Mouse (Mus musculus) midbrain, embryonic 13.5 days (tissue): ENCODE results near the gene Ttc25. TPM values are rescaled to one million over a fixed set of nuclear protein-coding genes. Genes with fewer than 3 reads are reported as not detected.

Experiments used
- ATAC-seq: fragments of 200-750 bp; cut with Nextera tagmentation; 2 replicates; pipeline ENCODE4 v1.8.0; 2017; ENCODE audit warnings: mild to moderate bottlenecking, moderate TSS enrichment, moderate library complexity
- H3K27ac ChIP-seq: fragments of 300-500 bp; sonication (generic); 2 replicates; pipeline ENCODE4 v1.5.1; 2015; ENCODE audit warnings: inconsistent platforms, mild to moderate bottlenecking, moderate library complexity
- H3K27me3 ChIP-seq: fragments of 300-500 bp; sonication (generic); 2 replicates; pipeline ENCODE4 v1.6.1; 2015; ENCODE audit warnings: mild to moderate bottlenecking, inconsistent platforms
- H3K36me3 ChIP-seq: fragments of 300-500 bp; sonication (generic); 2 replicates; pipeline ENCODE4 v1.6.1; 2015; ENCODE audit warnings: mild to moderate bottlenecking, inconsistent platforms
- H3K4me1 ChIP-seq: fragments of 300-500 bp; sonication (generic); replicated peaks from 2 replicates; pipeline ENCODE4 v1.6.1; 2015; ENCODE audit warnings: inconsistent platforms
- H3K4me2 ChIP-seq: fragments of 300-500 bp; sonication (generic); replicated peaks from 2 replicates; pipeline ENCODE4 v1.6.1; 2015; ENCODE audit warnings: moderate library complexity, mild to moderate bottlenecking, inconsistent platforms
- H3K4me3 ChIP-seq: fragments of 300-500 bp; sonication (generic); replicated peaks from 2 replicates; pipeline ENCODE4 v1.5.1; 2015; ENCODE audit warnings: mild to moderate bottlenecking, inconsistent platforms
- H3K9ac ChIP-seq: fragments of 300-500 bp; sonication (generic); replicated peaks from 2 replicates; pipeline ENCODE4 v1.6.1; 2015; ENCODE audit warnings: mild to moderate bottlenecking, inconsistent platforms
- H3K9me3 ChIP-seq: fragments of 300-500 bp; sonication (generic); 2 replicates; pipeline ENCODE4 v1.6.1; 2016; ENCODE audit warnings: mild to moderate bottlenecking, inconsistent platforms
- WGBS: fragments of 180-500 bp; shearing (Covaris S2); methylation state at CpG from one replicate; pipeline ENCODE4 v1.1.7; 2015; 5-methylcytosine and 5-hydroxymethylcytosine counted together
- polyA plus RNA-seq: library from polyadenylated mRNA; unstranded; fragments of >200 nt; fragmentation: Nextera tagmentation; extraction: Ambion mirVana; gene quantifications from 2 replicates; pipeline ENCODE4 v1.2.1, GENCODE M21; 2015

The Ttc25 gene
- polyA plus RNA-seq, 1 experiment from 2014 or later: 3.0 TPM

DNA sequence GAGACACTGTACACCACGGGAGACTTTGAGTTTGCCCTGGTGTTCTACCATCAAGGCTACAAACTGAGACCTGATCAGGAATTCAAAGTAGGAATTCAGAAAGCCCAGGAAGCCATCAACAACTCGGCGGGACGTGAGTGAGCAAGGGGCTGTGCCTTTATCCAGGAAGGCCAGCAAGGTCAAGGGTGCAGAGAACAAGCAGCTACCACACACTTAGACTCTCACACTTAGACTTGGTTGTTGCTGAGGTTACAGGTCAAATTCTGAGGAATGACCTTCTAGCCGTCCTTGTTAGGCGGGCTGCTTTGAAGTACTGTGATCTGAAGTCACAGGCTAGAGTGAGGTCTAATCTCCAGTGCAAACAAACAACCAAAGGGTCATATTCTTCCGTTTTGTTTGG is 14.1 kb downstream of the Ttc25 start:
- H3K4me2 ChIP-seq: no peak overlapping the region
- 0 out of 2 replicates have a peak, but pooled peaks cover 2% of the 10 kb centered on the region for H3K4me1 ChIP-seq
- H3K4me3 ChIP-seq: no peak overlapping the region
- no peak overlapping the region for H3K27ac ChIP-seq
- no peaks in the 10 kb centered on the region for H3K36me3 ChIP-seq
- WGBS: 45% methylated on average over 7 of the region's 7 CpGs
- no peak overlapping the region for H3K9ac ChIP-seq
- no peak for ATAC-seq
- no peaks in the 10 kb centered on the region for H3K9me3 ChIP-seq
- no peaks in the 10 kb centered on the region for H3K27me3 ChIP-seq

DNA sequence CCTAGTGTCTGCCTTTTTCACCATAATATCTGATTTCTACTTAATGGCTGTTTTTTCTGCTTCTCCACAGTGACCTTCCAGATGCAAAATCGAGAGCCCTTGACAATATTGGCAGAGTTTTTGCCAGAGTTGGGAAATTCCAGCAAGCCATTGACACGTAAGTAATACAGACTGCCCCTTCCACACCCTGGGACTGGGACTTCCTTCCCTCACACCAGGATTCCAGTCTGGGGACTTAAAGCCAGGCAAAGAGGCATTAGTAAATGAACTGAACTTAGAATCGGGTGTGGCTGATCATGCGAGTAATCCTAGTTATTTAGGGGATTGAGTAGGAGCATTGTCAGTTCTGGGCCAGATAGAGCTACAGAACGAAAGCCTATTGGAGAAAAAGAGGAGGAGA is 16.3 kb downstream of the Ttc25 start:
- no peaks in the 10 kb centered on the region for H3K27me3 ChIP-seq
- H3K4me3 ChIP-seq: no peak overlapping the region
- WGBS: 39% methylated on average over 5 of the region's 5 CpGs
- ATAC-seq: no peak
- H3K9me3 ChIP-seq: no peaks in the 10 kb centered on the region
- no peak overlapping the region for H3K27ac ChIP-seq
- H3K36me3 ChIP-seq: no peaks in the 10 kb centered on the region
- H3K9ac ChIP-seq: no peak overlapping the region
- H3K4me1 ChIP-seq: no peaks in the 10 kb centered on the region
- no peak overlapping the region for H3K4me2 ChIP-seq

DNA sequence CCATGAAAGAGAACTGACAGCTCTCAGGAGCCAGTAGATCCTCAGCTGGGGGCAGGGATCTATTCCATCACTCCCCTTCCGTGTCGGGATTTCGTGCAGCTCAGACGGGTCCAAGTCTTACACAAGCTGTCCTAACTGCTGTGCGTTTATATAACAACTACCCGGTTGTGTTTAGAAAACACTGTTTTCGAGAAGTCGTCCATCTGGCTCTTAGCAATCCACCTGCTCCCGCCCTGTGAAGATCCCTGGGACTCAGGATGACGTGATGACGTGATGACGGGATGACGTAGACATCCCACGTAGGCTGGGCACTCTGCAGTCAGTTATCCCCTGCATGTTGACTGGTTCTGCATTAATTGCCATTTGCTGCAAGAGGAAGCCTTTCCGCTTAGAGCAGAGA is 18.9 kb downstream of the Ttc25 start:
- no peak for ATAC-seq
- Histone ChIP-seq H3K9me3 (no peaks in the 10 kb centered on the region), H3K9ac (no peak overlapping the region), H3K4me3 (no peak overlapping the region), H3K27me3 (no peaks in the 10 kb centered on the region), H3K4me1 (no peaks in the 10 kb centered on the region), H3K4me2 (no peak overlapping the region), H3K36me3 (no peaks in the 10 kb centered on the region), H3K27ac (no peak overlapping the region)
- WGBS: 87% methylated on average over 15 of the region's 15 CpGs

- H3K27ac ChIP-seq: no peak overlapping the region
- WGBS: 81% methylated on average over 6 of the region's 6 CpGs
These were observed 19.3 kb downstream of the Ttc25 start for GRCm38 (mm10) chr11:100564703-100565102.

GRCm38 (mm10) chr11:100567229-100567628 is 21.8 kb downstream of the Ttc25 start:
- Histone ChIP-seq H3K4me1 (peaks cover 9% of the 10 kb centered on the region), H3K27ac (no peak overlapping the region)
- whole genome bisulfite sequencing: 90% methylated on average over 5 of the region's 5 CpGs

More at GRCm38 (mm10) chr11:100564703-100565102, 19.3 kb downstream of the Ttc25 start:
- Histone ChIP-seq H3K4me3 (no peak overlapping the region), H3K36me3 (no peaks in the 10 kb centered on the region), H3K9ac (no peak overlapping the region), H3K27me3 (no peaks in the 10 kb centered on the region), H3K4me1 (no peaks in the 10 kb centered on the region), H3K4me2 (no peak overlapping the region), H3K9me3 (no peaks in the 10 kb centered on the region)
- ATAC-seq: no peak

GRCm38 (mm10) chr11:100567815-100568245 is 22.4 kb downstream of the Ttc25 start:
- peaks cover 11% of the 10 kb centered on the region; the same call in 1 of the 2 replicates for H3K27me3 ChIP-seq
- H3K4me1 ChIP-seq: peaks cover 9% of the 10 kb centered on the region
- no peaks in the 10 kb centered on the region for H3K36me3 ChIP-seq
- H3K4me2 ChIP-seq: no peak overlapping the region
- no peak overlapping the region for H3K9ac ChIP-seq
- no peaks in the 10 kb centered on the region for H3K9me3 ChIP-seq
- no peak overlapping the region for H3K27ac ChIP-seq
- 67% methylated on average over 9 of the region's 9 CpGs for WGBS
- ATAC-seq: no peak
- H3K4me3 ChIP-seq: no peak overlapping the region

More at GRCm38 (mm10) chr11:100567229-100567628, 21.8 kb downstream of the Ttc25 start:
- Histone ChIP-seq H3K36me3 (no peaks in the 10 kb centered on the region), H3K9ac (no peak overlapping the region), H3K9me3 (no peaks in the 10 kb centered on the region), H3K27me3 (peaks cover 6% of the 10 kb centered on the region; the same call in 1 of the 2 replicates), H3K4me3 (no peak overlapping the region), H3K4me2 (no peak overlapping the region)
- ATAC-seq: no peak

GRCm38 (mm10) chr11:100568692-100569091 is 23.3 kb downstream of the Ttc25 start:
- H3K4me2 ChIP-seq: no peak overlapping the region
- no peaks in the 10 kb centered on the region for H3K36me3 ChIP-seq
- peaks cover 11% of the 10 kb centered on the region; the same call in 1 of the 2 replicates for H3K27me3 ChIP-seq
- H3K27ac ChIP-seq: no peak overlapping the region
- H3K4me1 ChIP-seq: peaks cover 9% of the 10 kb centered on the region
- WGBS: 78% methylated on average over 8 of the region's 8 CpGs
- H3K9me3 ChIP-seq: no peaks in the 10 kb centered on the region
- no peak overlapping the region for H3K9ac ChIP-seq
- no peak overlapping the region for H3K4me3 ChIP-seq
- ATAC-seq: no peak

- no peaks in the 10 kb centered on the region for H3K9me3 ChIP-seq
- H3K4me1 ChIP-seq: peaks cover 12% of the 10 kb centered on the region
- peaks cover 11% of the 10 kb centered on the region; the same call in 1 of the 2 replicates for H3K27me3 ChIP-seq
- H3K4me2 ChIP-seq: no peak overlapping the region
- ATAC-seq: no peak
- H3K27ac ChIP-seq: no peak overlapping the region
- 68% methylated on average over 9 of the region's 9 CpGs for WGBS
- H3K9ac ChIP-seq: no peak overlapping the region
- no peaks in the 10 kb centered on the region for H3K36me3 ChIP-seq
- H3K4me3 ChIP-seq: no peak overlapping the region
These were observed 24.4 kb downstream of the Ttc25 start for GRCm38 (mm10) chr11:100569789-100570188.

- H3K9me3 ChIP-seq: no peaks in the 10 kb centered on the region
- H3K27me3 ChIP-seq: peaks cover 11% of the 10 kb centered on the region; the same call in 1 of the 2 replicates
- H3K4me1 ChIP-seq: peaks cover 20% of the 10 kb centered on the region
- H3K4me3 ChIP-seq: peak overlapping the region; percentile 25
- peak overlapping the region; percentile 54 for H3K4me2 ChIP-seq
- no peaks in the 10 kb centered on the region for H3K36me3 ChIP-seq
- WGBS: 9% methylated on average over 8 of the region's 8 CpGs
- peak; percentile 71 for ATAC-seq
- peak overlapping the region; percentile 48; the same call in 1 of the 2 replicates for H3K9ac ChIP-seq
- H3K27ac ChIP-seq: no peak overlapping the region
These were observed 25.2 kb downstream of the Ttc25 start for GRCm38 (mm10) chr11:100570430-100571201.

- Histone ChIP-seq H3K4me3 (peak overlapping the region; percentile 25), H3K27ac (no peak overlapping the region), H3K27me3 (peaks cover 11% of the 10 kb centered on the region; the same call in 1 of the 2 replicates), H3K36me3 (no peaks in the 10 kb centered on the region), H3K4me1 (peaks cover 26% of the 10 kb centered on the region), H3K9ac (peak overlapping the region; percentile 48; the same call in 1 of the 2 replicates), H3K4me2 (peak overlapping the region; percentile 54), H3K9me3 (no peaks in the 10 kb centered on the region)
- 9% methylated on average over 16 of the region's 16 CpGs for WGBS
- ATAC-seq: peak; percentile 29; the same call in 1 of the 2 replicates
These were observed 25.8 kb downstream of the Ttc25 start for GRCm38 (mm10) chr11:100571202-100571567.

GRCm38 (mm10) chr11:100574188-100574587 is 28.8 kb downstream of the Ttc25 start:
- Histone ChIP-seq H3K9ac (no peak overlapping the region), H3K4me3 (no peak overlapping the region), H3K9me3 (no peaks in the 10 kb centered on the region), H3K27me3 (peaks cover 11% of the 10 kb centered on the region; the same call in 1 of the 2 replicates), H3K27ac (no peak overlapping the region), H3K4me2 (peak overlapping the region; percentile 83), H3K36me3 (peaks cover 10% of the 10 kb centered on the region), H3K4me1 (peaks cover 28% of the 10 kb centered on the region)
- 94% methylated on average over 3 of the region's 3 CpGs for WGBS
- ATAC-seq: no peak

DNA sequence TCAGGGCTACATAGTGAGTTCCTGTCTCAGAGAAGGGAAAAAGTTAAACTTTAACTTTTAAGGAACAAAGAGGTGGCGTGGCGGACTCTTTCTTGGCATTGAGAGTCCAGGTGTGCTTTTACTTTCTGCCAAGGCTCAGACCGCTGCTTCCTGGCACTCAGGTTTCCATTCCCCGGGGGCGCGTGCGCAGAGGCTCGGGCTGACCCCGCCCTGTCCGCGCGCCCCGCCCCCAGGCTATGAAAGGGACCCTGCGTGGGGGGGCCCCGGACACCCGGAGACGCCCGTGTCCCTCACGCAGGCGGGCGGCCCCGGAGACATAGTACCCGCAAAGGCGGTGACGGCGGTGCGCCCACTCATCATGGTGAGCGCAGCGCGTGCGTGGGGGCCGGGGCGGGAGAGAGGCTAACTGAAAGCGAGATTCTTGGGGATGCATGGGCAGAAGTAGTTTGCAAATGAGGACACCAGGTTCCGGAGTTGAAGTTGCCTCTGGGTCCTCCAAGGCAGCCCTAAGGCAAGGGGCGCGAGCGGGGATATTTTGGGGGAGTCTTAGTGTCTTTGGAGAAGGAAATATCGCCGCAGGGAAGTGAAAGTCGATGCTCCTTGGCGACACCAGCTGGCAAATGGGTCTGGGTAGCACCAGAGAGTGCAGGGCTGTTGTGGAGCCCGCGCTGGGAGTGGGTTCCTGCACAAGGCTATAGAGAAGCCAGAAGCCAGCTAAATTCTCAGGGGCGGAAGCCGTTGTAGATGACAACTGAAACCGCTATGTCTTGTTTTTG is 29.5 kb downstream of the Ttc25 start, which contains the start of gene Cnp:
Cnp (plus strand) TSS at position 197 of the 776 bp plus-strand sequence.
- H3K36me3 ChIP-seq: peaks cover 17% of the 10 kb centered on the region
- peaks cover 28% of the 10 kb centered on the region for H3K4me1 ChIP-seq
- peak within 1 kb of the TSS; percentile 65 for H3K9ac ChIP-seq
- H3K9me3 ChIP-seq: no peaks in the 10 kb centered on the region
- H3K4me3 ChIP-seq: peak within 1 kb of the TSS; percentile 60
- H3K4me2 ChIP-seq: peak within 1 kb of the TSS; percentile 83
- H3K27ac ChIP-seq: peak within 1 kb of the TSS; percentile 16; the same call in 1 of the 2 replicates
- H3K27me3 ChIP-seq: peaks cover 11% of the 10 kb centered on the region; the same call in 1 of the 2 replicates
- ATAC-seq: peak; percentile 55
- WGBS: 3% methylated on average over 46 of the region's 47 CpGs
